Comparison of ENCODE assay signal across 8 mouse cellular contexts in genomic region chr6:83762880-83763431, GRCm38 (mm10). TPM values are rescaled to one million over a fixed set of nuclear protein-coding genes. Genes with fewer than 3 reads are reported as not detected.
DNase-seq lines count a peak whose midpoint lies in the region; ATAC-seq and TF ChIP-seq lines count a peak whose summit lies in the region.

No protein-coding gene starts in this region.

- peak; percentile 56 to 77 for DNase-seq in adrenal gland, adult (ENCODE audit: inconsistent age in 2 of 2, low spot score in 1 of 2)
- no peak for DNase-seq in adrenal gland, adult 8-10 months
- DNase-seq in embryonic facial prominence, embryonic 11.5 days (ENCODE audit: low spot score), result peak; percentile 55
- DNase-seq in kidney, postnatal 4 days, result peak; percentile 64 to 79
- DNase-seq in thymus, adult 2 months, result peak; percentile 40
- DNase-seq in gastrocnemius, adult 18-20 months (ENCODE audit: low spot score), result no peak

- TF ChIP-seq CTCF in thymus, adult 2 months (IDR thresholded peaks at IDR 0.05; ENCODE audit: borderline replicate concordance, control insufficient read depth, extremely low read depth, insufficient read depth, low read length, poor library complexity), result no peak

- TF ChIP-seq POLR2A in thymus, adult 2 months (IDR thresholded peaks at IDR 0.05; ENCODE audit: control insufficient read depth, extremely low read depth, insufficient read depth, low read length, poor library complexity), result no peak

- ATAC-seq in embryonic facial prominence, embryonic 11.5 days (replicated peaks; ENCODE audit: insufficient number of reproducible peaks, low FRiP score, low TSS enrichment, low read depth), result peak; percentile 50; the same call in 1 of the 2 replicates
- ATAC-seq in hematopoietic stem cell, adult 5-6 weeks (replicated peaks in 1 of 2; ENCODE audit: insufficient read depth in 1 of 2, low FRiP score in 2 of 2, low TSS enrichment in 1 of 2, low read depth in 1 of 2, poor library complexity in 2 of 2, severe bottlenecking in 2 of 2), result peak; percentile 76
- ATAC-seq in megakaryocyte progenitor cell, adult 5-6 weeks (replicated peaks; ENCODE audit: poor library complexity), result peak; percentile 60

- no peak overlapping the region for H3K27ac ChIP-seq in embryonic facial prominence, embryonic 11.5 days (replicated peaks; ENCODE audit: low read depth, low read length)
- H3K27ac ChIP-seq in thymus, adult 2 months (ENCODE audit: control insufficient read depth, insufficient read depth, low read length), result no peak overlapping the region

- no peaks in the 10 kb centered on the region for H3K9me3 ChIP-seq in embryonic facial prominence, embryonic 11.5 days (replicated peaks; ENCODE audit: control insufficient read depth, low read length)

- H3K27me3 ChIP-seq in embryonic facial prominence, embryonic 11.5 days (ENCODE audit: control insufficient read depth, insufficient read depth, low read length), result peaks cover 46% of the 10 kb centered on the region
- peaks cover under 1% of the 10 kb centered on the region; the same call in 1 of the 2 replicates for H3K27me3 ChIP-seq in thymus, adult 2 months (ENCODE audit: control insufficient read depth, insufficient read depth, low read length)

- peak overlapping the region; percentile 54 for H3K4me2 ChIP-seq in embryonic facial prominence, embryonic 11.5 days (ENCODE audit: low read depth, low read length)

- H3K4me3 ChIP-seq in embryonic facial prominence, embryonic 11.5 days (ENCODE audit: low read depth, low read length), result peak overlapping the region; percentile 26
- no peak overlapping the region for H3K4me3 ChIP-seq in thymus, adult 2 months (ENCODE audit: control insufficient read depth, insufficient read depth, low read length)

- H3K4me1 ChIP-seq in embryonic facial prominence, embryonic 11.5 days (ENCODE audit: control insufficient read depth, insufficient read depth, low read length), result peaks cover 3% of the 10 kb centered on the region; the same call in 1 of the 2 replicates
- peaks cover 10% of the 10 kb centered on the region for H3K4me1 ChIP-seq in thymus, adult 2 months (replicated peaks; ENCODE audit: control insufficient read depth, insufficient read depth, low read length)

- H3K9ac ChIP-seq in embryonic facial prominence, embryonic 11.5 days (replicated peaks; ENCODE audit: low read length), result peak overlapping the region; percentile 19; the same call in 1 of the 2 replicates

- WGBS in embryonic facial prominence, embryonic 11.5 days, result under 1% methylated on average over 35 of the region's 35 CpGs
- WGBS in thymus, adult 2 months, result 11% methylated on average over 35 of the region's 35 CpGs

- H3K36me3 ChIP-seq in embryonic facial prominence, embryonic 11.5 days (replicated peaks; ENCODE audit: control insufficient read depth, insufficient read depth, low read depth, low read length), result no peaks in the 10 kb centered on the region
- no peaks in the 10 kb centered on the region for H3K36me3 ChIP-seq in thymus, adult 2 months (ENCODE audit: control insufficient read depth, insufficient read depth, low read length)

RNA-seq across cellular contexts. Expression of gene Ankrd53, which starts 0.5 kb away (rescaled TPM):
- under 1 TPM in 2 of 4 experiments, not detected in 2; 0.37 to 0.38 TPM for total RNA-seq in adrenal gland, adult 8-10 months (2022)
- polyA plus RNA-seq in embryonic facial prominence, embryonic 11.5 days (2014; fragmentation: Nextera tagmentation; extraction: Ambion mirVana), result not detected in 2 replicates
- total RNA-seq in hematopoietic stem cell, adult 5-6 weeks (2017), result not detected in 2 replicates
- not detected in 2 replicates for total RNA-seq in megakaryocyte progenitor cell, adult 5-6 weeks (2015)
- total RNA-seq in megakaryocyte progenitor cell, adult 5-6 weeks (2017), result not detected in 2 replicates
- 0.05 TPM in 1 of 2 replicates, not detected in the other for polyA plus RNA-seq in thymus, adult 2 months (2012; rRNA removed)
- total RNA-seq in gastrocnemius, adult 18-20 months (2021), result not detected

RNA-seq across cellular contexts. Expression of gene Tex261, which starts 12.7 kb away (rescaled TPM):
- 100 to 1,000 TPM; 121 to 139 (median 124) TPM for total RNA-seq in adrenal gland, adult 8-10 months (2022)
- 53.5 and 56.8 TPM in 2 replicates for polyA plus RNA-seq in embryonic facial prominence, embryonic 11.5 days (2014; fragmentation: Nextera tagmentation; extraction: Ambion mirVana)
- total RNA-seq in hematopoietic stem cell, adult 5-6 weeks (2017), result 22.6 and 23.0 TPM in 2 replicates
- 57.5 TPM in 2 replicates for total RNA-seq in megakaryocyte progenitor cell, adult 5-6 weeks (2015)
- total RNA-seq in megakaryocyte progenitor cell, adult 5-6 weeks (2017), result 36.5 and 39.8 TPM in 2 replicates
- 183 and 190 TPM in 2 replicates for polyA plus RNA-seq in thymus, adult 2 months (2012; rRNA removed)
- 10 to 100 TPM; 41.1 to 55.3 TPM for total RNA-seq in gastrocnemius, adult 18-20 months (2021)

RNA-seq across cellular contexts. Expression of gene Atp6v1b1, which starts 20.2 kb away (rescaled TPM):
- not detected for total RNA-seq in adrenal gland, adult 8-10 months (2022)
- 0.22 TPM in 1 of 2 replicates, not detected in the other for polyA plus RNA-seq in embryonic facial prominence, embryonic 11.5 days (2014; fragmentation: Nextera tagmentation; extraction: Ambion mirVana)
- total RNA-seq in hematopoietic stem cell, adult 5-6 weeks (2017), result not detected in 2 replicates
- not detected in 2 replicates for total RNA-seq in megakaryocyte progenitor cell, adult 5-6 weeks (2015)
- total RNA-seq in megakaryocyte progenitor cell, adult 5-6 weeks (2017), result not detected in 2 replicates
- polyA plus RNA-seq in thymus, adult 2 months (2012; rRNA removed), result 0.35 and 0.36 TPM in 2 replicates
- total RNA-seq in gastrocnemius, adult 18-20 months (2021), result not detected

RNA-seq across cellular contexts. Expression of gene Nagk, which starts 31.8 kb away (rescaled TPM):
- 10 to 100 TPM; 55.2 to 72.7 (median 69.2) TPM for total RNA-seq in adrenal gland, adult 8-10 months (2022)
- polyA plus RNA-seq in embryonic facial prominence, embryonic 11.5 days (2014; fragmentation: Nextera tagmentation; extraction: Ambion mirVana), result 28.7 and 28.9 TPM in 2 replicates
- 9.1 and 18.4 TPM in 2 replicates for total RNA-seq in hematopoietic stem cell, adult 5-6 weeks (2017)
- 19.7 and 21.5 TPM in 2 replicates for total RNA-seq in megakaryocyte progenitor cell, adult 5-6 weeks (2015)
- 12.4 and 13.2 TPM in 2 replicates for total RNA-seq in megakaryocyte progenitor cell, adult 5-6 weeks (2017)
- 15.7 and 18.7 TPM in 2 replicates for polyA plus RNA-seq in thymus, adult 2 months (2012; rRNA removed)
- 1 to 10 TPM; 4.5 to 8.6 TPM for total RNA-seq in gastrocnemius, adult 18-20 months (2021)

RNA-seq across cellular contexts. Expression of gene Vax2, which starts 51.9 kb away (rescaled TPM):
- not detected for total RNA-seq in adrenal gland, adult 8-10 months (2022)
- 2.0 and 8.4 TPM in 2 replicates for polyA plus RNA-seq in embryonic facial prominence, embryonic 11.5 days (2014; fragmentation: Nextera tagmentation; extraction: Ambion mirVana)
- total RNA-seq in hematopoietic stem cell, adult 5-6 weeks (2017), result not detected in 2 replicates
- total RNA-seq in megakaryocyte progenitor cell, adult 5-6 weeks (2015), result not detected in 2 replicates
- not detected in 2 replicates for total RNA-seq in megakaryocyte progenitor cell, adult 5-6 weeks (2017)
- polyA plus RNA-seq in thymus, adult 2 months (2012; rRNA removed), result 0.08 and 0.23 TPM in 2 replicates
- total RNA-seq in gastrocnemius, adult 18-20 months (2021), result not detected

Comparison
In these comparisons a context has a peak if more than half of its experiments do, and no peak if none do; other contexts are left out.
1. DNase-seq: peak in adrenal gland, adult (2 of 2), embryonic facial prominence, embryonic 11.5 days (single experiment), kidney, postnatal 4 days (2 of 2) and thymus, adult 2 months (single experiment); none in adrenal gland, adult 8-10 months (single experiment) and gastrocnemius, adult 18-20 months (single experiment).
2. Peak in every context shown above with its lines, with median percentiles within 50 percentile points of each other: ATAC-seq.